Mouse (Mus musculus) CH12.LX (cell line): ENCODE results near the gene Taf15. TPM values are rescaled to one million over a fixed set of nuclear protein-coding genes. Genes with fewer than 3 reads are reported as not detected.

Source experiments
- DNase-seq: peaks from one replicate; pipeline ENCODE4 v3.0.0-alpha.2; 2013; ENCODE audit errors: extremely low read depth
- H3K27ac ChIP-seq: 2 replicates; pipeline ENCODE4 v1.5.1; 2012; ENCODE audit warnings: low read depth, mild to moderate bottlenecking, control low read depth, moderate library complexity; ENCODE audit not compliant: insufficient read depth
- H3K27me3 ChIP-seq: replicated peaks from 2 replicates; pipeline ENCODE3; 2012; ENCODE audit warnings: inconsistent platforms
- H3K36me3 ChIP-seq, 2 experiments: replicated peaks in 1 of 2; 2 replicates each; pipeline versions ENCODE3 to v1.6.1; 2012; ENCODE audit warnings: inconsistent platforms in 1 of 2, low read length in 1 of 2, mild to moderate bottlenecking in 1 of 2, mixed read lengths in 1 of 2, moderate library complexity in 1 of 2; ENCODE audit not compliant: control insufficient read depth in 1 of 2, insufficient read depth in 1 of 2
- H3K4me1 ChIP-seq, 2 experiments: 2 replicates each; pipeline ENCODE4 v1.6.1; 2012; ENCODE audit warnings: inconsistent platforms in 1 of 2, moderate library complexity in 1 of 2; ENCODE audit not compliant: insufficient read depth in 2 of 2, control insufficient read depth in 1 of 2
- H3K4me2 ChIP-seq: 2 replicates; pipeline ENCODE4 v1.6.1; 2012; ENCODE audit warnings: low read depth, mild to moderate bottlenecking, control low read depth; ENCODE audit not compliant: poor library complexity, insufficient read depth, severe bottlenecking
- H3K4me3 ChIP-seq, 3 experiments: fragments of 150-350 bp in 1 of 3; sonication (generic) in 1 of 3; replicated peaks in 1 of 3; 2 replicates each; pipeline versions ENCODE3 to v1.5.1; 2011 to 2012; ENCODE audit warnings: low read depth in 2 of 3, low read length in 2 of 3, mild to moderate bottlenecking in 2 of 3, moderate library complexity in 2 of 3, control low read depth in 1 of 3, improper control_type of control experiment in 1 of 3, inconsistent platforms in 1 of 3, mixed read lengths in 1 of 3; ENCODE audit not compliant: poor library complexity in 1 of 3
- H3K79me2 ChIP-seq: replicated peaks from 2 replicates; pipeline ENCODE4 v1.6.1; 2012; ENCODE audit warnings: mild to moderate bottlenecking, moderate library complexity; ENCODE audit not compliant: control insufficient read depth, poor library complexity, insufficient read depth, severe bottlenecking; ENCODE audit errors: extremely low read depth
- H3K9ac ChIP-seq: 2 replicates; pipeline ENCODE4 v1.6.1; 2012; ENCODE audit warnings: low read depth, mild to moderate bottlenecking, control low read depth, moderate library complexity; ENCODE audit not compliant: insufficient read depth
- H3K9me3 ChIP-seq: replicated peaks from 2 replicates; pipeline ENCODE3; 2012; ENCODE audit warnings: low read length, inconsistent platforms, mixed read lengths
- BHLHE40 ChIP-seq: IDR thresholded peaks from 2 replicates; pipeline ENCODE4 v1.6.1; 2011; ENCODE audit warnings: mild to moderate bottlenecking, low read depth, low read length, improper control_type of control experiment
- CHD1 ChIP-seq: IDR thresholded peaks from 2 replicates; pipeline ENCODE4 v1.6.1; 2012; ENCODE audit warnings: low read depth, low read length, improper control_type of control experiment, inconsistent platforms
- CHD2 ChIP-seq: IDR thresholded peaks from 2 replicates; pipeline ENCODE4 v1.6.1; 2011; ENCODE audit warnings: low read length, improper control_type of control experiment
- E2F4 ChIP-seq: IDR thresholded peaks from 2 replicates; pipeline ENCODE4 v1.6.1; 2011; ENCODE audit warnings: low read depth, low read length, improper control_type of control experiment; ENCODE audit not compliant: insufficient replicate concordance
- ELF1 ChIP-seq: IDR thresholded peaks from 2 replicates; pipeline ENCODE4 v1.6.1; 2014; ENCODE audit warnings: low read depth, mild to moderate bottlenecking, inconsistent platforms, low read length, improper control_type of control experiment
- GABPA ChIP-seq: IDR thresholded peaks from 2 replicates; pipeline ENCODE4 v1.6.1; 2012; ENCODE audit warnings: low read depth, low read length, improper control_type of control experiment, inconsistent platforms; ENCODE audit not compliant: insufficient replicate concordance
- IRF4 ChIP-seq: IDR thresholded peaks from 2 replicates; pipeline ENCODE4 v1.6.1; 2014; ENCODE audit warnings: low read depth, mild to moderate bottlenecking, inconsistent platforms, low read length, improper control_type of control experiment
- KAT2A ChIP-seq: IDR thresholded peaks from 2 replicates; pipeline ENCODE4 v1.6.1; 2012; ENCODE audit warnings: low read length, improper control_type of control experiment, inconsistent platforms; ENCODE audit not compliant: insufficient replicate concordance
- MAFK ChIP-seq: IDR thresholded peaks from 2 replicates; pipeline ENCODE4 v1.6.1; 2011; ENCODE audit warnings: low read length, improper control_type of control experiment; ENCODE audit not compliant: insufficient replicate concordance
- MEF2A ChIP-seq: IDR thresholded peaks from 2 replicates; pipeline ENCODE4 v1.6.1; 2014; ENCODE audit warnings: low read depth, mild to moderate bottlenecking, inconsistent platforms, low read length, improper control_type of control experiment, borderline replicate concordance
- MXI1 ChIP-seq: IDR thresholded peaks from 2 replicates; pipeline ENCODE4 v1.6.1; 2011; ENCODE audit warnings: mild to moderate bottlenecking, low read depth, low read length, improper control_type of control experiment
- NRF1 ChIP-seq: IDR thresholded peaks from 2 replicates; pipeline ENCODE4 v1.6.1; 2014; ENCODE audit warnings: low read depth, mild to moderate bottlenecking, inconsistent platforms, low read length, improper control_type of control experiment, moderate library complexity
- PAX5 ChIP-seq: IDR thresholded peaks from 2 replicates; pipeline ENCODE4 v1.6.1; 2012; ENCODE audit warnings: low read length, inconsistent platforms, mixed read lengths
- POLR2A ChIP-seq: IDR thresholded peaks from 2 replicates; pipeline ENCODE4 v1.6.1; 2011; ENCODE audit warnings: low read depth, mild to moderate bottlenecking, improper control_type of control experiment, low read length
- RCOR1 ChIP-seq: conservative IDR thresholded peaks from 2 replicates; pipeline ENCODE4 v1.6.1; 2012; ENCODE audit warnings: low read depth, mild to moderate bottlenecking, inconsistent platforms, low read length, improper control_type of control experiment
- SIN3A ChIP-seq: IDR thresholded peaks from 2 replicates; pipeline ENCODE4 v1.6.1; 2012; ENCODE audit warnings: low read length, improper control_type of control experiment, inconsistent platforms
- TCF12 ChIP-seq: IDR thresholded peaks from 2 replicates; pipeline ENCODE4 v1.6.1; 2014; ENCODE audit warnings: low read depth, mild to moderate bottlenecking, inconsistent platforms, low read length, improper control_type of control experiment
- USF1 ChIP-seq: IDR thresholded peaks from 2 replicates; pipeline ENCODE4 v1.6.1; 2014; ENCODE audit warnings: low read depth, mild to moderate bottlenecking, inconsistent platforms, low read length, improper control_type of control experiment
- dilution Hi-C: fragments of 300-500 bp; cut with MboI; formaldehyde crosslinking; loops from 2 replicates; pipeline ENCODE4 v1.14.3; 2020; ENCODE audit warnings: low sequenced_read_pairs; ENCODE audit not compliant: extremely low pct_unique_long_range_greater_than_20kb, extremely low pct_ligation_motif_present
- in situ Hi-C: fragments of 300-500 bp; cut with MboI; formaldehyde crosslinking; loops from 3 replicates; pipeline ENCODE4 v1.14.3; 2019; ENCODE audit warnings: low sequenced_read_pairs, low pct_ligation_motif_present, low pct_unique_long_range_greater_than_20kb, mixed read lengths
- polyA plus RNA-seq: library from polyadenylated mRNA; unstranded; fragments of >175 nt; gene quantifications from 2 replicates; pipeline ENCODE4 v1.2.1, GENCODE M21; 2012; ENCODE audit warnings: low read depth; ENCODE audit not compliant: insufficient read length
- total RNA-seq, 2 experiments: library from RNA; depleted of rRNA; stranded (reverse); fragments of 300-350 nt in 1 of 2; fragments of >200 nt in 1 of 2; gene quantifications; 2 replicates each; pipeline ENCODE4 v1.2.3; 2012 to 2014

Gene Taf15
- total and polyA plus RNA-seq, 3 experiments = 38.8 to 367 (median 69.8) TPM

GRCm38 (mm10) chr11:83495571-83495970 lies 22.7 kb downstream of the Taf15 start:
- Histone ChIP-seq H3K4me1 (peaks cover 2 to 6% of the 10 kb centered on the region in 2 experiments; a peak in 3 of 4 replicates), H3K79me2 (peaks cover 45% of the 10 kb centered on the region), H3K27ac (peak overlapping the region; percentile 36), H3K9ac (no peak overlapping the region), H3K36me3 (peaks cover 43 to 87% of the 10 kb centered on the region in 2 experiments), H3K9me3 (no peaks in the 10 kb centered on the region), H3K27me3 (no peaks in the 10 kb centered on the region), H3K4me2 (no peak overlapping the region), H3K4me3 (no peak overlapping the region)
- DNase-seq = no peak
- dilution Hi-C loops (no loop called here), in situ Hi-C loops (no loop called here)
- TF ChIP-seq KAT2A (no peak), CHD2 (no peak)

- peaks cover 15% of the 10 kb centered on the region; the same call in 1 of the 2 replicates for H3K79me2 ChIP-seq
- TF ChIP-seq NRF1 = no peak
- TF ChIP-seq ELF1 = no peak
- TF ChIP-seq GABPA = no peak
- no peak for TF ChIP-seq E2F4
- no peak for TF ChIP-seq USF1
- TF ChIP-seq TCF12 = no peak
- TF ChIP-seq IRF4 = no peak
- TF ChIP-seq MXI1 = no peak
- TF ChIP-seq RCOR1 = no peak
- TF ChIP-seq CHD1 = no peak
- TF ChIP-seq POLR2A = no peak
- TF ChIP-seq SIN3A = no peak
- no peak for TF ChIP-seq PAX5
- TF ChIP-seq MEF2A = no peak
- TF ChIP-seq MAFK = no peak
- TF ChIP-seq BHLHE40 = no peak
- no peak overlapping the region for H3K9ac ChIP-seq
- H3K27ac ChIP-seq = no peak overlapping the region
- in situ Hi-C loops = no loop called here
- no peaks in the 10 kb centered on the region for H3K4me1 ChIP-seq
- no peak overlapping the region for H3K4me2 ChIP-seq
- no peak for DNase-seq
- peaks cover 62 to 92% of the 10 kb centered on the region in 2 experiments for H3K36me3 ChIP-seq
- dilution Hi-C loops = no loop called here
- H3K4me3 ChIP-seq = no peak overlapping the region
- H3K9me3 ChIP-seq = no peaks in the 10 kb centered on the region
- no peaks in the 10 kb centered on the region for H3K27me3 ChIP-seq
These were observed 31.4 kb downstream of the Taf15 start for GRCm38 (mm10) chr11:83504308-83504707.
